Mouse (Mus musculus) neural tube, embryonic 14.5 days (tissue): ENCODE data around the gene Polr3h. TPM values are rescaled to one million over a fixed set of nuclear protein-coding genes. Genes with fewer than 3 reads are reported as not detected.

Experiments
- ATAC-seq: fragments of 200-750 bp; cut with Nextera tagmentation; 2 replicates; pipeline ENCODE4 v1.8.0; 2017; ENCODE audit warnings: low read depth, mild to moderate bottlenecking, moderate TSS enrichment, moderate library complexity
- H3K27ac ChIP-seq: fragments of 300-500 bp; sonication (generic); 2 replicates; pipeline ENCODE4 v1.5.1; 2014; ENCODE audit warnings: low read depth, mild to moderate bottlenecking, control low read depth, low read length, moderate library complexity, mixed read lengths
- H3K27me3 ChIP-seq: fragments of 300-500 bp; sonication (generic); 2 replicates; pipeline ENCODE4 v1.6.1; 2014; ENCODE audit warnings: low read length; ENCODE audit not compliant: control insufficient read depth, insufficient read depth
- H3K36me3 ChIP-seq: fragments of 300-500 bp; sonication (generic); 2 replicates; pipeline ENCODE4 v1.6.1; 2014; ENCODE audit warnings: low read length, mixed read lengths; ENCODE audit not compliant: control insufficient read depth, insufficient read depth
- H3K4me1 ChIP-seq: fragments of 300-500 bp; sonication (generic); 2 replicates; pipeline ENCODE4 v1.6.1; 2014; ENCODE audit warnings: low read length; ENCODE audit not compliant: control insufficient read depth, insufficient read depth
- H3K4me2 ChIP-seq: fragments of 300-500 bp; sonication (generic); 2 replicates; pipeline ENCODE4 v1.6.1; 2014; ENCODE audit warnings: mild to moderate bottlenecking, low read depth, low read length, control low read depth
- H3K4me3 ChIP-seq: fragments of 300-500 bp; sonication (generic); 2 replicates; pipeline ENCODE4 v1.5.1; 2014; ENCODE audit warnings: low read depth, low read length, control low read depth, mixed read lengths
- H3K9ac ChIP-seq: fragments of 300-500 bp; sonication (generic); replicated peaks from 2 replicates; pipeline ENCODE4 v1.6.1; 2014; ENCODE audit warnings: low read depth, mild to moderate bottlenecking, control low read depth, low read length, mixed read lengths
- H3K9me3 ChIP-seq: fragments of 300-500 bp; sonication (generic); 2 replicates; pipeline ENCODE4 v1.6.1; 2016; ENCODE audit warnings: low read length; ENCODE audit not compliant: control insufficient read depth
- WGBS: fragments of 180-500 bp; shearing (Covaris S2); extraction: QIAGEN DNeasy Blood & Tissue Kit; methylation state at CpG from one replicate; pipeline ENCODE4 v1.1.7; 2014; 5-methylcytosine and 5-hydroxymethylcytosine counted together
- polyA plus RNA-seq: library from polyadenylated mRNA; unstranded; fragments of >200 nt; fragmentation: Nextera tagmentation; extraction: Ambion mirVana; gene quantifications from 2 replicates; pipeline ENCODE4 v1.2.1, GENCODE M21; 2014

Polr3h gene
- polyA plus RNA-seq, 1 experiment from 2014 or later: 98.4 TPM

GRCm38 (mm10) chr15:81839634-81840033 is 86.4 kb downstream of the Polr3h start:
- Histone ChIP-seq H3K4me1 (no peaks in the 10 kb centered on the region), H3K27ac (no peak overlapping the region), H3K9me3 (no peaks in the 10 kb centered on the region), H3K9ac (no peak overlapping the region), H3K4me2 (no peak overlapping the region), H3K36me3 (no peaks in the 10 kb centered on the region), H3K4me3 (no peak overlapping the region), H3K27me3 (no peaks in the 10 kb centered on the region)
- 0 out of 2 replicates have a peak, but pooled peaks have one; percentile 58 for ATAC-seq
- WGBS: 60% methylated on average over 5 of the region's 5 CpGs

GRCm38 (mm10) chr15:81838554-81839235 is 87.3 kb downstream of the Polr3h start:
- no peaks in the 10 kb centered on the region for H3K9me3 ChIP-seq
- H3K4me2 ChIP-seq: no peak overlapping the region
- H3K27ac ChIP-seq: no peak overlapping the region
- no peak for ATAC-seq
- no peaks in the 10 kb centered on the region for H3K4me1 ChIP-seq
- no peaks in the 10 kb centered on the region for H3K36me3 ChIP-seq
- no peak overlapping the region for H3K4me3 ChIP-seq
- no peak overlapping the region for H3K9ac ChIP-seq
- no peaks in the 10 kb centered on the region for H3K27me3 ChIP-seq
- 79% methylated on average over 14 of the region's 14 CpGs for WGBS

Other genes with a start within 250 kb of the Polr3h start
- 19.9 and 32.3 TPM in 2 replicates for gene Chadl, start 229.0 kb downstream of the Polr3h start, polyA plus RNA-seq
- 49.6 and 72.6 TPM in 2 replicates for gene Zc3h7b, start 181.2 kb downstream of the Polr3h start, polyA plus RNA-seq
- gene Rangap1, start 180.7 kb downstream of the Polr3h start, polyA plus RNA-seq: 105 and 117 TPM in 2 replicates
- 17.9 and 19.3 TPM in 2 replicates for gene Tef, start 123.8 kb downstream of the Polr3h start, polyA plus RNA-seq
- 12.4 and 13.4 TPM in 2 replicates for gene Tob2, start 67.4 kb downstream of the Polr3h start, polyA plus RNA-seq
- gene Phf5a, start 54.3 kb downstream of the Polr3h start, polyA plus RNA-seq: 129 and 138 TPM in 2 replicates
- 278 and 281 TPM in 2 replicates for gene Aco2, start 53.9 kb downstream of the Polr3h start, polyA plus RNA-seq
- 170 and 208 TPM in 2 replicates for gene Csdc2, start 10.5 kb upstream of the Polr3h start, polyA plus RNA-seq
- gene Pmm1, start 34.7 kb upstream of the Polr3h start, polyA plus RNA-seq: 78.6 and 96.6 TPM in 2 replicates
- not detected in 2 replicates for gene 1700029P11Rik, start 54.3 kb upstream of the Polr3h start, polyA plus RNA-seq
- gene Xrcc6, start 61.6 kb upstream of the Polr3h start, polyA plus RNA-seq: 42.1 and 48.6 TPM in 2 replicates
- 58.3 and 58.7 TPM in 2 replicates for gene Desi1, start 107.6 kb upstream of the Polr3h start, polyA plus RNA-seq
- 231 and 251 TPM in 2 replicates for gene Snu13, start 121.4 kb upstream of the Polr3h start, polyA plus RNA-seq
- gene 4930407I10Rik, start 132.9 kb upstream of the Polr3h start, polyA plus RNA-seq: not detected in 2 replicates
- gene Mei1, start 143.8 kb upstream of the Polr3h start, polyA plus RNA-seq: not detected in 2 replicates
- 12.7 and 12.8 TPM in 2 replicates for gene Ccdc134, start 201.7 kb upstream of the Polr3h start, polyA plus RNA-seq
- gene Srebf2, start 220.9 kb upstream of the Polr3h start, polyA plus RNA-seq: 141 and 164 TPM in 2 replicates